Mouse (Mus musculus) erythroblast, embryonic 14.5 days (primary cell): ENCODE measurements around the gene Fdx1. TPM values are rescaled to one million over a fixed set of nuclear protein-coding genes. Genes with fewer than 3 reads are reported as not detected.

ENCODE experiments used
- H3K27me3 ChIP-seq: 2 replicates; pipeline ENCODE4 v1.6.1; 2012; ENCODE audit warnings: inconsistent platforms; ENCODE audit not compliant: control insufficient read depth
- H3K36me3 ChIP-seq: 2 replicates; pipeline ENCODE4 v1.6.1; 2012; ENCODE audit warnings: mild to moderate bottlenecking, inconsistent platforms; ENCODE audit not compliant: control insufficient read depth
- H3K4me1 ChIP-seq: 2 replicates; pipeline ENCODE4 v1.6.1; 2012; ENCODE audit warnings: inconsistent platforms; ENCODE audit not compliant: control insufficient read depth
- H3K4me3 ChIP-seq: replicated peaks from 2 replicates; pipeline ENCODE3; 2012; ENCODE audit warnings: moderate library complexity, mild to moderate bottlenecking, inconsistent platforms
- H3K9me3 ChIP-seq: 2 replicates; pipeline ENCODE4 v1.6.1; 2012; ENCODE audit warnings: low read length, inconsistent platforms, mixed read lengths; ENCODE audit not compliant: control insufficient read depth
- GATA1 ChIP-seq: IDR thresholded peaks from 2 replicates; pipeline ENCODE4 v1.6.1; 2012; ENCODE audit warnings: low read length, inconsistent platforms, mixed read lengths
- TAL1 ChIP-seq: IDR thresholded peaks from 3 replicates; pipeline ENCODE4 v1.6.1; 2012; ENCODE audit warnings: low read length, inconsistent platforms, mixed read lengths
- polyA plus RNA-seq: library from polyadenylated mRNA; stranded (reverse); fragments of >175 nt; gene quantifications from 2 replicates; pipeline ENCODE4 v1.2.3, GENCODE M21; 2012

Fdx1 gene
- polyA plus RNA-seq, 1 experiment, result 0.21 TPM

GRCm38 (mm10) chr9:51950667-51951066 is 12.7 kb downstream of the Fdx1 start:
- H3K4me1 ChIP-seq, result no peaks in the 10 kb centered on the region
- TF ChIP-seq GATA1 (no peak), TAL1 (no peak)
- peaks cover 2% of the 10 kb centered on the region; the same call in 1 of the 2 replicates for H3K36me3 ChIP-seq
- no peaks in the 10 kb centered on the region for H3K9me3 ChIP-seq
- no peak overlapping the region for H3K4me3 ChIP-seq
- H3K27me3 ChIP-seq, result no peaks in the 10 kb centered on the region

DNA sequence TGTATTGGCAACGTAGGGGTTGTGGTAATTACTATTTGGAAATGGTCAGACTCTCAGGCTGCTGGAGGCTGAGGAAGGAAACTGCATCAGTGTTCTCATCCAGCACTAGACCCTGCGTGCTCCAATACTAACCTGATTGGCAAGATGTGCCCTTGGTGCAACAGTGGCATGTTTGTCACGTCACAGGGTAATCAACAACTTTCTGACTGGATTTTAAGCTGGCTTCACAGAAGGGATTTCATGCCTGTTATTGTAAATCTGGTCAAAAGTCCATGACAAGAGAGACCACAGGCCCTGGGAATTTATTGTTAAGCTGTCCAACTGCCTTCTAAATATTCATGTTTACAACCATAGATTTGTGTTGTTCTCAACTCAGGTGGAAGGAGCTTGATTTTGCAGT is 13.1 kb downstream of the Fdx1 start:
- Histone ChIP-seq H3K4me3 (no peak overlapping the region), H3K9me3 (no peaks in the 10 kb centered on the region), H3K4me1 (no peaks in the 10 kb centered on the region), H3K27me3 (no peaks in the 10 kb centered on the region), H3K36me3 (peaks cover 2% of the 10 kb centered on the region; the same call in 1 of the 2 replicates)
- TF ChIP-seq GATA1 (no peak), TAL1 (no peak)

DNA sequence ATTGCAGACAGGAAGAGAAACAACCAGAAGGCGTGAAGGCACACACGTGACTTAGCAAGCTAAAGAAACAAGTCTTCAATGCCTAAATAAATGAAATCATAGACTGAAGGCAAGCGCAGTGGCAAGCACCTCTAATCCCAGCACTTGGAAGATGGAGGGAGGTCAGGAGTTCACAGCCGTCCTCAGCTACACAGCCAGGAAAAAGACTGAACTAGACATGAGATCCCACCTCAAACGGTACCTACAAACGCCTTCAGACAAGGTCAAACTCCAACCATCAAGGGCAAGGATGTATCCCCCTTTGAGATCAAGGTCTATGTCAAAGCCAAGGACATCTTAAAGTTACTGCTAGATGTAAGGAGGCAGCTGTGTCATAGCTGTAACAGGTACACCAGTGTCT is 19.4 kb downstream of the Fdx1 start:
- TF ChIP-seq TAL1 (no peak), GATA1 (no peak)
- no peaks in the 10 kb centered on the region for H3K27me3 ChIP-seq
- no peak overlapping the region for H3K4me3 ChIP-seq
- peaks cover 2% of the 10 kb centered on the region; the same call in 1 of the 2 replicates for H3K36me3 ChIP-seq
- no peaks in the 10 kb centered on the region for H3K9me3 ChIP-seq
- no peaks in the 10 kb centered on the region for H3K4me1 ChIP-seq

DNA sequence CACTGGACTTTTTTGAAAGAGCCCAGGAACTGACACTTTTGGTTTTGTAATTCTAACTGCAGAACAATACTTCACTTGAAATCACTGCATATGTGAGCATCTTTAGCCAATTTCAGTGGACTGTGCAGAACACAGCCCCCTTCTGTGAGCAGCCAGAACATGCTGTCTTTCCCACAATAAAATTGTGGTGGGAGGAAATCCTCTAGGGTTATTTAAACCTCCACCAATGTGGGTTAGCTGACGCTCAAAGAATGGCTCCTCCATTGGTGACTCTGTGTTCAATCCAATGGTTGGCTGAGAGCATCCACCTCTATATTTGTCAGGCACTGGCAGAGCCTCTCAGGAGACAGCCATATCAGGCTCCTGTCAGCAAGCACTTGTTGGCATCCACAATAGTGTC is 28.7 kb downstream of the Fdx1 start:
- no peak for TF ChIP-seq TAL1
- no peak for TF ChIP-seq GATA1

GRCm38 (mm10) chr9:51931997-51932396 is 31.4 kb downstream of the Fdx1 start:
- H3K4me1 ChIP-seq, result peaks cover 4% of the 10 kb centered on the region; the same call in 1 of the 2 replicates
- H3K27me3 ChIP-seq, result no peaks in the 10 kb centered on the region
- H3K36me3 ChIP-seq, result no peaks in the 10 kb centered on the region
- H3K9me3 ChIP-seq, result no peaks in the 10 kb centered on the region
- TF ChIP-seq TAL1, result no peak
- TF ChIP-seq GATA1, result no peak
- H3K4me3 ChIP-seq, result no peak overlapping the region

More for the DNA sequence above, 28.7 kb downstream of the Fdx1 start:
- Histone ChIP-seq H3K27me3 (no peaks in the 10 kb centered on the region), H3K4me1 (0 out of 2 replicates have a peak, but pooled peaks cover 2% of the 10 kb centered on the region), H3K4me3 (no peak overlapping the region), H3K9me3 (no peaks in the 10 kb centered on the region), H3K36me3 (no peaks in the 10 kb centered on the region)

GRCm38 (mm10) chr9:51931054-51931690 is 32.2 kb downstream of the Fdx1 start:
- Histone ChIP-seq H3K9me3 (no peaks in the 10 kb centered on the region), H3K27me3 (no peaks in the 10 kb centered on the region), H3K4me1 (peaks cover 4% of the 10 kb centered on the region; the same call in 1 of the 2 replicates), H3K36me3 (no peaks in the 10 kb centered on the region), H3K4me3 (no peak overlapping the region)
- TF ChIP-seq GATA1 (no peak), TAL1 (no peak)

DNA sequence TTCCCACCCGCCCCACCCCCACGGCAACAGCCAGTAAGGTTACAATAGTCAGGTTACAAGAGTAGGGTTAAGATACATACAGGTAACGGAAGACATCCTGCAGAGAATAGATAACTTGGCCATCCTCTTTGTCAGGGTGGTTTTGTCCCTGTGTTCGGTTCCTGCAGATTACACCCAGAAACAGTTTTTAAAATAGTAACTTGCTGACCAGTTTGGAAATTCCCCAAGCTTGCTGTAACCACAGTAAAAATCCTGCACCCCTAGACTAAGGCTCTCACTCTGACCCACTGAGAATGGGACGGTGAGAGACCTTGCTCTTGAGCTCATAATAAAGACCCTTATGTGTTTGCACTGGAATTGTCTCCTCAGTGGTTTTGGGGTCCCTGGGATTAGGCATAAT is 33.4 kb downstream of the Fdx1 start:
- TF ChIP-seq TAL1, result no peak
- TF ChIP-seq GATA1, result no peak
- Histone ChIP-seq H3K4me1 (peaks cover 4% of the 10 kb centered on the region; the same call in 1 of the 2 replicates), H3K9me3 (no peaks in the 10 kb centered on the region), H3K36me3 (no peaks in the 10 kb centered on the region), H3K4me3 (no peak overlapping the region), H3K27me3 (no peaks in the 10 kb centered on the region)

DNA sequence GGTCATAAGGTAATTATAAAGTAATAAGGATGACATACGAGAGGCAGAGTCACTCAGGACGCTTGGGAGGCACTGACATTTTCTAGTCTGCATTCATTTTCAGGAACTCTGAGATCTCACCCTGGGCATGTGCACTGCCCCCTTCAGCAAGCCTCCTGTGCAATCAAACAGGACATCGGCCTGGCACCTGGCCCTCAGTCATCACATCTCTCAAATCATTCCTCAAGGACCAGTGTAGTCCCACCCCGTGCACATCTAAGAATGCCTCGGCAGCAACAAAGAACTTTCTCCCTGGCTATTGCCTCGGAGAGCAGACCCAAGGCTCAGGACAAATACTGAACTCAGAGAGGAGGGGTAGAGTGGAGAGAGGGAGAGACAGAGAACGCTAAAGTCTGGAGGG is 34.7 kb downstream of the Fdx1 start:
- no peaks in the 10 kb centered on the region for H3K36me3 ChIP-seq
- H3K4me3 ChIP-seq, result no peak overlapping the region
- no peak for TF ChIP-seq TAL1
- no peak for TF ChIP-seq GATA1
- peaks cover 4% of the 10 kb centered on the region; the same call in 1 of the 2 replicates for H3K4me1 ChIP-seq
- no peaks in the 10 kb centered on the region for H3K27me3 ChIP-seq
- H3K9me3 ChIP-seq, result no peaks in the 10 kb centered on the region

DNA sequence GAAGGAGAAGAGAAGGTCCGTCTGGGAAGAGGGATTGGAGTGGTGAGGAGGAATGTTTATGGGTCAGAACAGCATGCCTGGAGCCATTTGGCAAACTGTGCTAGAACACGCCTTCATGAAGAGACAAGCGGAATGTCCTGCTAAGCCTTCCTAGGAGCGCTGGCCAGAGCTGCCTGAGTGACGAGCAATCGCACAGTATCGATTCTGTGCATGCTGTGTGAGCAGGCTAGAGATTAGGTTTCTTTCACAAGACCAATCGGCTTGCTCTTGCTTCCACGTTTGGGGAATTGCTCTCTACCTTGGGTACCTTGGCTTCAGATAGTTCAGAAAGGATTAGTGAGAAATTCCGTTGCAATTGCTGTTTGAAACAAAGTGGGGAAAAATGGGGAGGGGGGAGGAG is 35.2 kb downstream of the Fdx1 start:
- Histone ChIP-seq H3K4me3 (no peak overlapping the region), H3K9me3 (no peaks in the 10 kb centered on the region), H3K4me1 (peaks cover 4% of the 10 kb centered on the region; the same call in 1 of the 2 replicates), H3K36me3 (no peaks in the 10 kb centered on the region), H3K27me3 (no peaks in the 10 kb centered on the region)
- TF ChIP-seq GATA1 (no peak), TAL1 (no peak)
